38 mouse cellular contexts compared by ENCODE assay signal in the genomic region with DNA sequence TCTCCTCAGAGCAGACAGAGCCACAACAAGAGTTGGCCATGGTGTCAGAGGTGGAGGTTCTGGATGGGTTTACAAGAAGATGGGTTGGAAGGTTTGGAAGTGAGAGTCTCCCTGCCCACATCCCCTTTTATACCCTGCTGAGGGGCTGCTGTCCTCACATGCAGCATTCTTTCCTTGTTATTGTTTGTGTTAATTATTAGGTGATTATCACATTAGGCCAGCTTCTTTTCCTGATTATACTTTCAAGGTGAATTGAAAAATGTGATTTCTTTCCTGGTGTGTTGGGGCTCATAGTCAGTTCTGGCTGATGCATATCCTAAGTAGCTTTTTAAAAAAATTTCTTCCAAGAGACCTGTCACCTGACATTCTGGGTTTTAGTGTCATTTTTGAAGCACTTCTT. TPM values are rescaled to one million over a fixed set of nuclear protein-coding genes. Genes with fewer than 3 reads are reported as not detected.
"Had no signal": no experiment of that assay in that cellular context is flagged by ENCODE, and none has a peak within 500 bp of the region (broad histone marks: within the 10 kb centered on the region; RNA-seq: fewer than 3 reads in every experiment).

A gene (minus strand): TSS at position 101 of the 400 bp plus-strand sequence.

- H3K27ac ChIP-seq: embryonic facial prominence, embryonic 10.5 days; embryonic facial prominence, embryonic 12.5 days; embryonic facial prominence, embryonic 13.5 days; embryonic facial prominence, embryonic 15.5 days; forebrain, embryonic 15.5 days; gastrocnemius, adult 2 months; heart, adult 2 months had no signal

- H3K9me3 ChIP-seq: embryonic facial prominence, embryonic 10.5 days; embryonic facial prominence, embryonic 13.5 days; embryonic facial prominence, embryonic 15.5 days; forebrain, embryonic 15.5 days had no signal

- H3K27me3 ChIP-seq: embryonic facial prominence, embryonic 12.5 days; embryonic facial prominence, embryonic 13.5 days; embryonic facial prominence, embryonic 15.5 days; forebrain, embryonic 15.5 days had no signal

- H3K36me3 ChIP-seq: embryonic facial prominence, embryonic 10.5 days; embryonic facial prominence, embryonic 12.5 days; embryonic facial prominence, embryonic 13.5 days; embryonic facial prominence, embryonic 15.5 days; forebrain, embryonic 15.5 days had no signal

- H3K4me2 ChIP-seq: embryonic facial prominence, embryonic 12.5 days; embryonic facial prominence, embryonic 13.5 days; embryonic facial prominence, embryonic 15.5 days; forebrain, embryonic 15.5 days had no signal

- H3K4me3 ChIP-seq: embryonic facial prominence, embryonic 10.5 days; embryonic facial prominence, embryonic 12.5 days; embryonic facial prominence, embryonic 13.5 days; embryonic facial prominence, embryonic 15.5 days; erythroblast, embryonic 14.5 days; forebrain, embryonic 15.5 days; gastrocnemius, adult 2 months; heart, adult 2 months had no signal

- DNase-seq: cerebellum, adult 18-20 months; cerebellum, adult 2 months; cerebellum, adult 8-10 months; cerebellum, adult 9-10 months; cerebellum, adult 9-11 months; cerebellum, postnatal 10 days; cerebellum, postnatal 14 days; cerebellum, postnatal 25 days; cerebellum, postnatal 36 days; embryo, embryonic 11 days; forebrain, postnatal 0 days; gastrocnemius, adult 2 months; gastrocnemius, postnatal 10 days; gastrocnemius, postnatal 14 days; gastrocnemius, postnatal 25 days; gastrocnemius, postnatal 36 days; heart, adult 11 months; heart, adult 18-20 months; heart, adult 2 months had no signal

- H3K9ac ChIP-seq: embryonic facial prominence, embryonic 12.5 days; embryonic facial prominence, embryonic 13.5 days; embryonic facial prominence, embryonic 15.5 days; forebrain, embryonic 15.5 days; forebrain, postnatal 0 days had no signal

- ATAC-seq: forebrain, embryonic 14.5 days; forebrain, embryonic 15.5 days; forebrain, postnatal 0 days had no signal

- H3K4me1 ChIP-seq: embryonic facial prominence, embryonic 10.5 days; embryonic facial prominence, embryonic 12.5 days; embryonic facial prominence, embryonic 13.5 days; embryonic facial prominence, embryonic 15.5 days; forebrain, embryonic 15.5 days had no signal

RNA-seq across cellular contexts. Expression of the gene that starts here (rescaled TPM):
- total RNA-seq: common myeloid progenitor, adult 5-6 weeks; forebrain, postnatal 0 days; gastrocnemius, adult 18-20 months; gastrocnemius, adult 2 months; gastrocnemius, adult 8-10 months; gastrocnemius, postnatal 10 days; gastrocnemius, postnatal 14 days; gastrocnemius, postnatal 25 days; gastrocnemius, postnatal 36 days; gastrocnemius, postnatal 4 days; granulocyte monocyte progenitor cell, adult 5-6 weeks; heart, adult 18-20 months; heart, adult 2 months; heart, adult 8-10 months had no signal
- polyA plus RNA-seq: cerebellum, adult 2 months; cortical plate, adult 2 months; embryonic facial prominence, embryonic 10.5 days; embryonic facial prominence, embryonic 11.5 days; embryonic facial prominence, embryonic 12.5 days; embryonic facial prominence, embryonic 13.5 days; embryonic facial prominence, embryonic 14.5 days; erythroblast, embryonic 14.5 days; forebrain, embryonic 11.5 days; forebrain, embryonic 14.5 days; forebrain, embryonic 15.5 days; forebrain, postnatal 0 days; frontal cortex, adult 2 months; gonadal fat pad, adult 2 months; heart, adult 2 months had no signal
